Mouse (Mus musculus) heart, postnatal 0 days (tissue): ENCODE data around the gene Cop1.

Experiments
- CTCF ChIP-seq: IDR thresholded peaks from 2 replicates; pipeline ENCODE4 v1.5.1; 2016; ENCODE audit warnings: antibody characterized with exemption, control low read depth, low read depth
- EP300 ChIP-seq: IDR thresholded peaks from 2 replicates; pipeline ENCODE4 v1.6.1; 2016; ENCODE audit warnings: antibody characterized with exemption, low read depth

DNA sequence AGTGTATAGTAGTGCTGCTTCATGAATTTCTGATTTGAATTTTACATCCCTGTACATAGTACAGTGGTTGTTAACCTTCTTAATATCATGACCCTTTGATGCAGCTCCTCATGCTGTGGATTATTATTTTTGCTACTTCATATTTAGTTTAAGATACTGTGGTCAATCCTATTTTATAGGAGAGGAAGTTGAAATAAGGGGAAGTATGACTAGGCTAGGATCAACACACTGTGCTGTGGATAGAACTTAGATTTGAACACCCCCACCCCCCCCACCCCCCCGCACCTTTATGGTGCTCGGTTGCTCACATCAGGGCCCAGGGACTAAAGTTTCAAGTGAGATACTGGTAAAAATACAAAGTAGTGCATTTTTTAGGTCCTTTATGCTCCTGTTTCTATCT, 58.7 kb downstream of the Cop1 start:
- TF ChIP-seq CTCF (no peak), EP300 (no peak)
